Mouse (Mus musculus): Measurements from ENCODE around the gene Tmem258. TPM values are rescaled to one million over a fixed set of nuclear protein-coding genes. Genes with fewer than 3 reads are reported as not detected.

Gene Tmem258
- polyA plus RNA-seq, 1 experiment from 2014 or later: 370 TPM

DNA sequence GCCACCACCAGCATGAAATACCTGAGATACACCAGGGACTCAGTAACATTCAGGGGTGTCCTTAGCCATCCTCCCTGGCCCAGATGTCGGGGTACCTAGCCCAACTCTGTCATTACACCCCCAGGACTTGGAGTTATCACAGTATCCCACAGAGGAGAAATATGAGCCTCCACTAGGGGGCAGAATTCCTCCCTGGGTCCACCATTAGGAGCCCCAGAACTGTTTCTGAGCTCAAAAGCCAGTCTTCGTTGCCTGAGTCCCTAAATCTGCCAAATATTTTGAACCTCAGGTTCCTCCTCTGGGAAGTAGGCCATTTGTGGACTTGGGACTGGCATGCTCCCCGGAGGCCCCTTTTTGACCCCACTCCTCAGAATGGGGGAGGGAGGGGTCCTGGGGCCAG is 15.3 kb downstream of the Tmem258 start:
- no peaks in the 10 kb centered on the region for H3K27me3 ChIP-seq (ENCODE audit: control insufficient read depth, insufficient read depth, low read length)
- no peak overlapping the region for H3K4me2 ChIP-seq (replicated peaks; ENCODE audit: low read depth)
- H3K9ac ChIP-seq (ENCODE audit: low read length): no peak overlapping the region
- no peak overlapping the region for H3K27ac ChIP-seq (replicated peaks)
- TF ChIP-seq EP300 (optimal IDR thresholded peaks at IDR 0.05) (no peak), CTCF (IDR thresholded peaks at IDR 0.05; ENCODE audit: low read depth) (peak; percentile 83)
- ATAC-seq (ENCODE audit: low FRiP score, low TSS enrichment) (peak; percentile 39; the same call in 1 of the 2 replicates), DNase-seq (ENCODE audit: low spot score) (peak; percentile 66)
- WGBS: 35% methylated on average over 3 of the region's 3 CpGs
- H3K36me3 ChIP-seq (ENCODE audit: control insufficient read depth, insufficient read depth, low read length): no peaks in the 10 kb centered on the region
- H3K4me1 ChIP-seq (replicated peaks; ENCODE audit: control insufficient read depth, insufficient read depth): no peaks in the 10 kb centered on the region
- no peaks in the 10 kb centered on the region for H3K9me3 ChIP-seq (ENCODE audit: control insufficient read depth, low read length)
- H3K4me3 ChIP-seq (ENCODE audit: low read depth, low read length): no peak overlapping the region

DNA sequence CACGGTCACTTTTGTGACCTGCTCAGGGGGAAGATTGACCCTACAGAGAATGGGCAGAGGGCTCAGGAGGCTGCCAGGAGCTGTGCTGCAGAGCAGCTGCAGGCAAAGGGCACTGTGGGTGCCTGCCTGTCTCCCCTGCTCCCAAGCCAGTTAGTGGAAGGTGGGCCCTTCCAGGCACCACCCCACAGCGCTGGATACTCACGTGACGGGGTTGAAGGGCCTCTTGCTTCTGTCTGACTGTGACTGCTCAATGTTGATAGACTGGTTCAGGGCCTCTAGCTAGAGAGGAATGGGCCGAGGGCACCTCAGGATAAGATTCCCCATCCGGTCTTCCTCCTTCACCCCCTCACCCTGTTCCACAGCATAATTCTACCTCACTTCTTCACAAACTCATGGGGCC is 15.8 kb downstream of the Tmem258 start:
- no peak for TF ChIP-seq EP300 (optimal IDR thresholded peaks at IDR 0.05)
- no peak for TF ChIP-seq CTCF (IDR thresholded peaks at IDR 0.05; ENCODE audit: low read depth)
- 44% methylated on average over 6 of the region's 6 CpGs for WGBS
- Histone ChIP-seq H3K9me3 (ENCODE audit: control insufficient read depth, low read length) (no peaks in the 10 kb centered on the region), H3K27ac (replicated peaks) (no peak overlapping the region), H3K36me3 (ENCODE audit: control insufficient read depth, insufficient read depth, low read length) (no peaks in the 10 kb centered on the region), H3K27me3 (ENCODE audit: control insufficient read depth, insufficient read depth, low read length) (no peaks in the 10 kb centered on the region), H3K4me3 (ENCODE audit: low read depth, low read length) (no peak overlapping the region), H3K9ac (ENCODE audit: low read length) (no peak overlapping the region), H3K4me2 (replicated peaks; ENCODE audit: low read depth) (no peak overlapping the region), H3K4me1 (replicated peaks; ENCODE audit: control insufficient read depth, insufficient read depth) (no peaks in the 10 kb centered on the region)
- DNase-seq (ENCODE audit: low spot score) (no peak), ATAC-seq (ENCODE audit: low FRiP score, low TSS enrichment) (no peak)

DNA sequence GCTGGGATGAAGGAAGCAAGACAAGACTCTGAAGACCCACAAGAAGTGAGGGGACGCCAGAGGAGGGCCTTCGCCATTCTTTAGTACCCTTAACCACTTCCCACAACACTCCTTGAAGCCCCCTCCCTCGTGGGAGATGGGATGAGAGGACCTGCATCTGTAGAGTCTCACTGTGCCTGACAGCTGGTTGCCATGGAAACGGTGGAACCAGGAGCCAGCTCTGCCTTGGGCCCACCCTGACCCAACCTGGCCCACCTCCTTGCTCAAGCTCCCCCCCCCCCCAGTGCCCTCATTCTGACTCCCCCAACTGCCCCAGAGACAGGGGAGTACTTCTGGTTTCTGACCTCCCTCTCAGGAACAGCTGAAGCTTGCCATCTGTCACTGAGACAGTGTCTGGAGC is 17.8 kb downstream of the Tmem258 start:
- Histone ChIP-seq H3K27me3 (ENCODE audit: control insufficient read depth, insufficient read depth, low read length) (no peaks in the 10 kb centered on the region), H3K4me3 (ENCODE audit: low read depth, low read length) (no peak overlapping the region), H3K36me3 (ENCODE audit: control insufficient read depth, insufficient read depth, low read length) (no peaks in the 10 kb centered on the region), H3K27ac (replicated peaks) (no peak overlapping the region), H3K4me2 (replicated peaks; ENCODE audit: low read depth) (no peak overlapping the region), H3K9me3 (ENCODE audit: control insufficient read depth, low read length) (no peaks in the 10 kb centered on the region), H3K4me1 (replicated peaks; ENCODE audit: control insufficient read depth, insufficient read depth) (no peaks in the 10 kb centered on the region), H3K9ac (ENCODE audit: low read length) (no peak overlapping the region)
- TF ChIP-seq EP300 (optimal IDR thresholded peaks at IDR 0.05): no peak
- TF ChIP-seq CTCF (IDR thresholded peaks at IDR 0.05; ENCODE audit: low read depth): no peak
- DNase-seq (ENCODE audit: low spot score) (no peak), ATAC-seq (ENCODE audit: low FRiP score, low TSS enrichment) (no peak)
- 45% methylated on average over 4 of the region's 4 CpGs for WGBS

DNA sequence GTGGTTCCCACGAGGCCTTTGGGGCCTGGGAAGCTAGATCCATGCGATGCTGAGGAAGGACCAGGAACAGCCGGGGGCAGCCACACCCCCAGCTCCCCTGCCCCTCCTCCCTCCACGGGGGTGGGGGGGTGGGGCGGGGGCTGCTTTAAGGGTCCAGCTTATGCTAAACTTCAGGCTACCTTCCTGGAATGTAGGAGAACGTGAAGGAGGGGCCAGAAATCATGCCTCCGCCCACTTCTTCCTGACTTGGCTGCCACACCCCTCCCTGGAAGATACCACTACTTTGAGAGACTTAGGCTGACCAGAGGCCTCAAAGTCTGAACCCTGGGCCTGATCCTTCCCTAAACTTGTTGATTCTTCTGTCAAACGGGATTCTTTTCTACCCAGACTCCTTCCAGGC is 18.8 kb downstream of the Tmem258 start:
- WGBS: 23% methylated on average over 8 of the region's 8 CpGs
- no peaks in the 10 kb centered on the region for H3K36me3 ChIP-seq (ENCODE audit: control insufficient read depth, insufficient read depth, low read length)
- no peak overlapping the region for H3K4me3 ChIP-seq (ENCODE audit: low read depth, low read length)
- no peaks in the 10 kb centered on the region for H3K9me3 ChIP-seq (ENCODE audit: control insufficient read depth, low read length)
- no peak overlapping the region for H3K27ac ChIP-seq (replicated peaks)
- H3K9ac ChIP-seq (ENCODE audit: low read length): no peak overlapping the region
- TF ChIP-seq EP300 (optimal IDR thresholded peaks at IDR 0.05) (no peak), CTCF (IDR thresholded peaks at IDR 0.05; ENCODE audit: low read depth) (no peak)
- ATAC-seq (ENCODE audit: low FRiP score, low TSS enrichment) (no peak), DNase-seq (ENCODE audit: low spot score) (peak; percentile 75)
- H3K4me2 ChIP-seq (replicated peaks; ENCODE audit: low read depth): no peak overlapping the region
- H3K27me3 ChIP-seq (ENCODE audit: control insufficient read depth, insufficient read depth, low read length): no peaks in the 10 kb centered on the region
- no peaks in the 10 kb centered on the region for H3K4me1 ChIP-seq (replicated peaks; ENCODE audit: control insufficient read depth, insufficient read depth)

DNA sequence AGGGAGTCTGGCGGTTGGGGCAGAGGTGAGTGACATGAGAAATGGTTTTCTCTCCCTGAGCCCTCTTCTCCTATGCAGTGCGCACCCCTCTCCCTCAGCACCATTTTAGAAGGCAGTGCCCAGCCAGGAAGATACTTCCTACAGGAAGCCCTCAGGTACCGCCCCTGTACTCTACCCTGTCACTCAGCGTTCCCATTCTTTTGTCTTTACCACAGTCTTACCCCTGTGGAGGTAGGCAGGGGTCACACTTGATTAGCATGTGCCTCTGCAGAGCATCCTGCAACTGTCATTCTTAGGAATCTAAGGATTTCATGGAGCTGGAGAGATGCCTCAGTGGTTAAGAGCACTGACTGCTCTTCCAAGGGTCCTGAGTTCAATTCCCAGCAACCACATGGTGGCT is 19.7 kb downstream of the Tmem258 start:
- Histone ChIP-seq H3K4me2 (replicated peaks; ENCODE audit: low read depth) (no peak overlapping the region), H3K4me1 (replicated peaks; ENCODE audit: control insufficient read depth, insufficient read depth) (no peaks in the 10 kb centered on the region), H3K9me3 (ENCODE audit: control insufficient read depth, low read length) (no peaks in the 10 kb centered on the region), H3K27ac (replicated peaks) (no peak overlapping the region), H3K4me3 (ENCODE audit: low read depth, low read length) (no peak overlapping the region), H3K9ac (ENCODE audit: low read length) (no peak overlapping the region), H3K36me3 (ENCODE audit: control insufficient read depth, insufficient read depth, low read length) (no peaks in the 10 kb centered on the region), H3K27me3 (ENCODE audit: control insufficient read depth, insufficient read depth, low read length) (no peaks in the 10 kb centered on the region)
- DNase-seq (ENCODE audit: low spot score): no peak
- 78% methylated on average over 3 of the region's 4 CpGs for WGBS
- TF ChIP-seq EP300 (optimal IDR thresholded peaks at IDR 0.05) (no peak), CTCF (IDR thresholded peaks at IDR 0.05; ENCODE audit: low read depth) (no peak)
- ATAC-seq (ENCODE audit: low FRiP score, low TSS enrichment): no peak

DNA sequence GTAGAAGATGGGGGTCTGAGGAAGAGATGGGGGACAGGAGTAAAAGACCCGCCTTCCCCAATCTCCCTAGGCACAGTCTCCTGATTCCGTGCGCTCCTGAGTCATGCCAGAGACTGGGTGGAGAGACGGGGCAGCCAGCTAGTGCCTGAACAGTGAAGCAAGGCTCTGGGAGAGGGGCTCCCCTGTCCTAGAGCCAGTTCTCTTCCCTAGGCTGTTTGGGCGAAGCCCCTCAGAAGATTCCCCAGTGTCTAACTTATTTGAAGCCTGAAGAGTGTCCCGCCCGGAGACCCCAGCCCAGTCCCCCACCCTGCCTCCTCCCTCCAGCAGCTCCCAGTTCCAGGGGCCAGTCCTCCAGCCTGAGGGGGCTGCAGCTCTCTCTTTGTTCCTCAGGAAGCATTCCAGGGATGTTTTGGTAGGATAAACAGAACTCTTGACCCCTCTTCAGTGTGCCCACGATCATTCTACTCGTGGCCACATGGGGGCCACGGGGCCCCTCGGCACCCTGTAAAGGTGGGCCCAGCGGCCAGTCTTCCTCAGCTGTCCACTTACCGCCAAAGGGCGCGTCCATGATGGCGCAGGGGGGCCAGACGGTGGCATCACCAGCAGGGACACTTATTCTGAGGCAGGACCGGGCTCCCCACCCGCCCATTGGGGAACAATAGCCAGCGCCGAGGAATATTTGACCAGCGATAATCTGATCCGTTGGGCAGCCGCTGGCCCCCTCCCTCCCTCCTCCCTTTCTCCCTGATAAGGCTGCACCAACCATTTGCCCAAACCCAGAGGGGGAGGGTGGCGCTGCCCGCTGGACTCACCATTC is 21.0 kb downstream of the Tmem258 start:
- H3K27me3 ChIP-seq (ENCODE audit: control insufficient read depth, insufficient read depth, low read length): no peaks in the 10 kb centered on the region
- peak overlapping the region; percentile 51 for H3K9ac ChIP-seq (ENCODE audit: low read length)
- peak overlapping the region; percentile 78 for H3K27ac ChIP-seq (replicated peaks)
- H3K4me1 ChIP-seq (replicated peaks; ENCODE audit: control insufficient read depth, insufficient read depth): no peaks in the 10 kb centered on the region
- peak overlapping the region; percentile 48 for H3K4me2 ChIP-seq (replicated peaks; ENCODE audit: low read depth)
- H3K9me3 ChIP-seq (ENCODE audit: control insufficient read depth, low read length): no peaks in the 10 kb centered on the region
- WGBS: 19% methylated on average over 26 of the region's 26 CpGs
- peak overlapping the region; percentile 15 for H3K4me3 ChIP-seq (ENCODE audit: low read depth, low read length)
- TF ChIP-seq EP300 (optimal IDR thresholded peaks at IDR 0.05) (no peak), CTCF (IDR thresholded peaks at IDR 0.05; ENCODE audit: low read depth) (no peak)
- peak; percentile 54 for ATAC-seq (ENCODE audit: low FRiP score, low TSS enrichment)
- no peaks in the 10 kb centered on the region for H3K36me3 ChIP-seq (ENCODE audit: control insufficient read depth, insufficient read depth, low read length)
- DNase-seq (ENCODE audit: low spot score): peak; percentile 85
